Mouse (Mus musculus) forebrain, embryonic 10.5 days (tissue): ENCODE measurements around the gene Gm17482. TPM values are rescaled to one million over a fixed set of nuclear protein-coding genes. Genes with fewer than 3 reads are reported as not detected.
"Not testable (repeated sequence)": the region's sequence is repeated elsewhere in the genome, so short reads cannot be mapped to it uniquely, and the experiment has no call there.

Source experiments
- DNase-seq: peaks from one replicate; pipeline ENCODE4 v3.0.0-alpha.2; 2017; ENCODE audit warnings: low spot score; ENCODE audit errors: extremely low spot score
- H3K27ac ChIP-seq: fragments of 300-500 bp; sonication (generic); 2 replicates; pipeline ENCODE4 v1.5.1; 2016; ENCODE audit warnings: mild to moderate bottlenecking
- H3K27me3 ChIP-seq: fragments of 300-500 bp; sonication (generic); 2 replicates; pipeline ENCODE4 v1.6.1; 2016; ENCODE audit warnings: mild to moderate bottlenecking; ENCODE audit not compliant: poor library complexity, severe bottlenecking
- H3K36me3 ChIP-seq: fragments of 300-500 bp; sonication (generic); replicated peaks from 2 replicates; pipeline ENCODE4 v1.6.1; 2016; ENCODE audit warnings: mild to moderate bottlenecking, moderate library complexity
- H3K4me1 ChIP-seq: fragments of 300-500 bp; sonication (generic); 2 replicates; pipeline ENCODE4 v1.6.1; 2016
- H3K4me3 ChIP-seq: fragments of 300-500 bp; sonication (generic); 2 replicates; pipeline ENCODE4 v1.5.1; 2016; ENCODE audit warnings: mild to moderate bottlenecking, moderate library complexity
- H3K9me3 ChIP-seq: fragments of 300-500 bp; sonication (generic); 2 replicates; pipeline ENCODE4 v1.6.1; 2016; ENCODE audit warnings: mild to moderate bottlenecking, moderate library complexity
- WGBS: fragments of 180-500 bp; shearing (Covaris S2); methylation state at CpG from one replicate; pipeline ENCODE4 v1.1.7; 2016; 5-methylcytosine and 5-hydroxymethylcytosine counted together
- polyA plus RNA-seq: library from polyadenylated mRNA; unstranded; fragments of >200 nt; fragmentation: Nextera tagmentation; extraction: Ambion mirVana; gene quantifications from 2 replicates; pipeline ENCODE4 v1.2.1, GENCODE M21; 2016

Gene Gm17482
- polyA plus RNA-seq, 1 experiment from 2014 or later, result not detected

- no peak for DNase-seq
- no peaks in the 10 kb centered on the region for H3K9me3 ChIP-seq
- 83% methylated on average over 3 of the region's 3 CpGs for WGBS
- no peaks in the 10 kb centered on the region for H3K4me1 ChIP-seq
- H3K27me3 ChIP-seq, result no peaks in the 10 kb centered on the region
- no peak overlapping the region for H3K4me3 ChIP-seq
- H3K36me3 ChIP-seq, result no peaks in the 10 kb centered on the region
- H3K27ac ChIP-seq, result no peak overlapping the region
Measured at GRCm38 (mm10) chr6:115230557-115230956, 3.4 kb downstream of the Gm17482 start.

GRCm38 (mm10) chr6:115231836-115232235, 4.7 kb downstream of the Gm17482 start:
- Histone ChIP-seq H3K36me3 (no peaks in the 10 kb centered on the region), H3K27me3 (no peaks in the 10 kb centered on the region)
- WGBS, result 88% methylated on average over 4 of the region's 4 CpGs

GRCm38 (mm10) chr6:115232562-115232961, 5.4 kb downstream of the Gm17482 start:
- WGBS, result 88% methylated on average over 1 of the region's 1 CpGs
- H3K27ac ChIP-seq, result no peak overlapping the region

More at GRCm38 (mm10) chr6:115231836-115232235, 4.7 kb downstream of the Gm17482 start:
- DNase-seq, result no peak
- no peak overlapping the region for H3K27ac ChIP-seq
- H3K4me1 ChIP-seq, result no peaks in the 10 kb centered on the region
- no peaks in the 10 kb centered on the region for H3K9me3 ChIP-seq
- no peak overlapping the region for H3K4me3 ChIP-seq

GRCm38 (mm10) chr6:115238031-115239027, 11.2 kb downstream of the Gm17482 start:
- no peak for DNase-seq
- Histone ChIP-seq H3K9me3 (no peaks in the 10 kb centered on the region), H3K27ac (no peak overlapping the region), H3K27me3 (no peaks in the 10 kb centered on the region), H3K4me1 (no peaks in the 10 kb centered on the region), H3K36me3 (no peaks in the 10 kb centered on the region), H3K4me3 (no peak overlapping the region)
- 89% methylated on average over 9 of the region's 9 CpGs for WGBS

More at GRCm38 (mm10) chr6:115232562-115232961, 5.4 kb downstream of the Gm17482 start:
- Histone ChIP-seq H3K9me3 (no peaks in the 10 kb centered on the region), H3K4me3 (no peak overlapping the region), H3K36me3 (no peaks in the 10 kb centered on the region), H3K4me1 (no peaks in the 10 kb centered on the region), H3K27me3 (no peaks in the 10 kb centered on the region)
- DNase-seq, result no peak

GRCm38 (mm10) chr6:115239335-115239734, 12.2 kb downstream of the Gm17482 start:
- no peak overlapping the region for H3K27ac ChIP-seq
- no peak for DNase-seq
- H3K36me3 ChIP-seq, result no peaks in the 10 kb centered on the region
- 88% methylated on average over 7 of the region's 7 CpGs for WGBS
- H3K27me3 ChIP-seq, result no peaks in the 10 kb centered on the region
- no peaks in the 10 kb centered on the region for H3K9me3 ChIP-seq
- H3K4me1 ChIP-seq, result no peaks in the 10 kb centered on the region
- no peak overlapping the region for H3K4me3 ChIP-seq

GRCm38 (mm10) chr6:115240431-115240830, 13.3 kb downstream of the Gm17482 start:
- 55% methylated on average over 2 of the region's 2 CpGs for WGBS
- not testable (repeated sequence) for H3K36me3 ChIP-seq, H3K27ac ChIP-seq, DNase-seq, H3K4me3 ChIP-seq, H3K4me1 ChIP-seq, H3K27me3 ChIP-seq, H3K9me3 ChIP-seq

- H3K27ac ChIP-seq, result no peak overlapping the region
- 86% methylated on average over 3 of the region's 3 CpGs for WGBS
- no peaks in the 10 kb centered on the region for H3K4me1 ChIP-seq
- no peaks in the 10 kb centered on the region for H3K27me3 ChIP-seq
- DNase-seq, result no peak
- H3K4me3 ChIP-seq, result no peak overlapping the region
- no peaks in the 10 kb centered on the region for H3K36me3 ChIP-seq
- no peaks in the 10 kb centered on the region for H3K9me3 ChIP-seq
Measured at GRCm38 (mm10) chr6:115241131-115241699, 14.1 kb downstream of the Gm17482 start.

GRCm38 (mm10) chr6:115241939-115242338, 14.8 kb downstream of the Gm17482 start:
- 93% methylated on average over 3 of the region's 3 CpGs for WGBS
- no peaks in the 10 kb centered on the region for H3K36me3 ChIP-seq
- H3K9me3 ChIP-seq, result no peaks in the 10 kb centered on the region
- no peak overlapping the region for H3K4me3 ChIP-seq
- H3K4me1 ChIP-seq, result no peaks in the 10 kb centered on the region
- no peak for DNase-seq
- no peaks in the 10 kb centered on the region for H3K27me3 ChIP-seq
- H3K27ac ChIP-seq, result no peak overlapping the region

- WGBS, result 84% methylated on average over 2 of the region's 2 CpGs
- Histone ChIP-seq H3K27me3 (no peaks in the 10 kb centered on the region), H3K9me3 (no peaks in the 10 kb centered on the region), H3K36me3 (no peaks in the 10 kb centered on the region), H3K4me3 (no peak overlapping the region), H3K4me1 (peaks cover 8% of the 10 kb centered on the region), H3K27ac (no peak overlapping the region)
- DNase-seq, result no peak
Measured at GRCm38 (mm10) chr6:115244222-115244621, 17.1 kb downstream of the Gm17482 start.

- no peaks in the 10 kb centered on the region for H3K36me3 ChIP-seq
- H3K27ac ChIP-seq, result no peak overlapping the region
- H3K4me3 ChIP-seq, result no peak overlapping the region
- no peak for DNase-seq
- peaks cover 8% of the 10 kb centered on the region for H3K4me1 ChIP-seq
- peaks cover 10% of the 10 kb centered on the region for H3K27me3 ChIP-seq
- H3K9me3 ChIP-seq, result no peaks in the 10 kb centered on the region
- 91% methylated on average over 3 of the region's 3 CpGs for WGBS
Measured at GRCm38 (mm10) chr6:115245500-115246058, 18.4 kb downstream of the Gm17482 start.

GRCm38 (mm10) chr6:115251531-115251985, 24.4 kb downstream of the Gm17482 start:
- Histone ChIP-seq H3K9me3 (no peaks in the 10 kb centered on the region), H3K36me3 (no peaks in the 10 kb centered on the region), H3K4me3 (peak overlapping the region; percentile 33), H3K27me3 (peaks cover 33% of the 10 kb centered on the region), H3K27ac (peak overlapping the region; percentile 48; the same call in 1 of the 2 replicates), H3K4me1 (peaks cover 26% of the 10 kb centered on the region)
- WGBS, result 6% methylated on average over 13 of the region's 13 CpGs
- DNase-seq, result no peak

GRCm38 (mm10) chr6:115252099-115252873, 25.1 kb downstream of the Gm17482 start, which contains the start of gene Timp4:
Gene Timp4 (minus strand): TSS chr6:115252205.
- Histone ChIP-seq H3K36me3 (no peaks in the 10 kb centered on the region), H3K4me3 (peak within 1 kb of the TSS; percentile 33), H3K9me3 (no peaks in the 10 kb centered on the region), H3K27ac (peak within 1 kb of the TSS; percentile 48; the same call in 1 of the 2 replicates), H3K4me1 (peaks cover 26% of the 10 kb centered on the region), H3K27me3 (peaks cover 33% of the 10 kb centered on the region)
- no peak for DNase-seq
- WGBS, result 18% methylated on average over 8 of the region's 10 CpGs
